Mouse (Mus musculus) heart, postnatal 0 days (tissue): Measurements from ENCODE around the gene Stpg3.

Source experiments
- CTCF ChIP-seq: IDR thresholded peaks from 2 replicates; pipeline ENCODE4 v1.5.1; 2016; ENCODE audit warnings: antibody characterized with exemption, control low read depth, low read depth
- EP300 ChIP-seq: IDR thresholded peaks from 2 replicates; pipeline ENCODE4 v1.6.1; 2016; ENCODE audit warnings: antibody characterized with exemption, low read depth

DNA sequence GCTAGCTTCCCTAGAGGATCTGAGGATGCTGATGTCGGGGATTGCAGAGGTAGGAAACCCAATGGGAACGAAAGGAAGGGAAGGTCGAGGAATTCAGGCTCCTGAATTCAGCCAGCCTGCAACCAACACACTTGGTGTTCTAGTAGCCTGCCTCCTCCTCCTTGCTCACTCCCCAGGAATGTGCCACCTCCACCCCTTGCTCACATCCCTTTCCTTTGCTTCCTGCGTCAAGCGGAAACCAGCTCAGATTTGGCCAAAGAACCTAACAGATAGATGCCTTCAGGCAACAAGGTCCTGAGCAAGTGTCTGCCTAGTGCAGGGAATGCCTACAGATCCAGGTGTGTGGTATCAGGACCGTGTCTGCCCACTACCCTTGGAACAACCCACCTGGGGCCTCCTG, 37.9 kb downstream of the Stpg3 start:
- TF ChIP-seq CTCF (no peak), EP300 (no peak)
